ENCODE assay signal across 9 mouse cellular contexts in the genomic region with DNA sequence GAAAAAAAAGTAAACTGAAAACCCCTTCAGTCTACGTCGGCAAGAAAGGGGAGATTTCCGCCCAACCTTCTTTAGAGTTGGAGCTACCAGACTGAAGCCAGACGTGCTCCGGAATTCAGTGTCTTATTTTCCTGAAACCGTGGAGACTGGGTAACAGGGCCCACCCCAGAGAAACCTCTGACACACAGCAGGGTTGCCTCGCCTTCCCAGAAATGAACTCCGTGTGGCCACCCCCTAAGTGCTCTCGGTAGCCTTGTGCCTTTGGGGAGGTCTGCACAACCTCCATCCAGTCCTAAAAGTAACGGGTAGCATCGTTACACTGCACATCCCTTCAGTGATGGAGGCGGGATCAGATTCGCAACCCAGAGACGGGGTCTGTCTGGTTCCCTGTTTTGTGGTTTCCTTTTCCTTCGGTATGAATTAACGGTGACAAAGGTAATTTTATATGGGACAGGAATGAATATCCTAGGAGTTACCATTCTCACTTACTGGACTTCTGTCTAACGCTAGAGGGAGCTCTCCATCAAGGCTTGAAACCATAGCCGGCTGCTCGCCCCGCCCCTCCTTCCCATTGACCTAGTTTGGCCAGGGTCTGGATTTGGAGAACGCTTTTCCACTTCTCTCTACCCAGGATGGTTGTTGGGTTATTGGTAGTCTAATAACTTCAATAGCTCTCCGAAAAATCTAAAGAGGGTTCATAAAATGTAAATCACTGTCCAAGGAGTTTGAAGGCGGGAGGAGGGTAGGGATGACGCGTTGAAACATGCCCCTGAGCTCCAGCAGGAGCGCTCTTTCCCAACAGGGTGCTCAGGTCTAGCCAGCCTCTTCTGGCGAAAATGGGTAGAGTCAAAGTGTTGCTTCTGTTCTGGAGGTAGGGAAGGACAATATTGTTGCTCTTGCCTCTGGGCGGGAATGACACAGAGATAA. TPM values are rescaled to one million over a fixed set of nuclear protein-coding genes. Genes with fewer than 3 reads are reported as not detected.
A peak's percentile ranks its signal among the peaks of the same experiment; 100 is the strongest.
DNase-seq lines count a peak whose midpoint lies in the region; ATAC-seq lines count a peak whose summit lies in the region.
"Had no signal": no experiment of that assay in that cellular context is flagged by ENCODE, and none has a peak within 500 bp of the region (broad histone marks: within the 10 kb centered on the region; RNA-seq: fewer than 3 reads in every experiment).

No protein-coding gene starts in this region.

- H3K27me3 ChIP-seq in lung, embryonic 16.5 days (ENCODE audit: control insufficient read depth, insufficient read depth, low read depth, low read length) = peaks cover 17% of the 10 kb centered on the region

- peaks cover 40% of the 10 kb centered on the region for H3K4me1 ChIP-seq in lung, embryonic 16.5 days (replicated peaks; ENCODE audit: control insufficient read depth, insufficient read depth, low read length)

- H3K9me3 ChIP-seq in lung, embryonic 16.5 days (ENCODE audit: control insufficient read depth, low read length) = no peaks in the 10 kb centered on the region

- H3K4me3 ChIP-seq in lung, embryonic 16.5 days (ENCODE audit: low read length) = peak overlapping the region; percentile 53

- peak; percentile 86 for DNase-seq in ES-CJ7 (ENCODE audit: low read depth, low spot score)
- peak; percentile 91 for DNase-seq in cerebellum, adult 8-10 months
- DNase-seq in forelimb bud, embryonic 11.5 days (ENCODE audit: low read depth, low spot score) = peak; percentile 84
- peak; percentile 68 to 76 for DNase-seq in layer of hippocampus, adult 8-10 months (ENCODE audit: low spot score in 2 of 2)
- peak; percentile 76 for DNase-seq in ovary, postnatal 36 days (ENCODE audit: low spot score)
- DNase-seq in thymus, postnatal 14 days = peak; percentile 78

- peak; percentile 59 to 60 for ATAC-seq in hematopoietic stem cell, adult 5-6 weeks (replicated peaks in 1 of 2; ENCODE audit: insufficient read depth in 1 of 2, low FRiP score in 2 of 2, low TSS enrichment in 1 of 2, low read depth in 1 of 2, poor library complexity in 2 of 2, severe bottlenecking in 2 of 2)
- peak; percentile 64 for ATAC-seq in lung, embryonic 16.5 days (ENCODE audit: low read depth)

- peak overlapping the region; percentile 86 for H3K27ac ChIP-seq in lung, embryonic 16.5 days (ENCODE audit: low read length)

- 0 out of 2 replicates have a peak, but pooled peaks cover 2% of the 10 kb centered on the region for H3K36me3 ChIP-seq in lung, embryonic 16.5 days (ENCODE audit: control insufficient read depth, insufficient read depth, low read length)

- peak overlapping the region; percentile 67 for H3K9ac ChIP-seq in lung, embryonic 16.5 days (ENCODE audit: low read length)

- 3% methylated on average over 28 of the region's 28 CpGs for WGBS in lung, embryonic 16.5 days

- peak overlapping the region; percentile 96 for H3K4me2 ChIP-seq in lung, embryonic 16.5 days (ENCODE audit: low read depth, low read length)

RNA-seq across cellular contexts. Expression of gene Gm37419, which starts 6.1 kb away (rescaled TPM):
- total RNA-seq in hematopoietic stem cell, adult 5-6 weeks (2017) = not detected in 2 replicates
- not detected for total RNA-seq in layer of hippocampus, adult 8-10 months (2022)
- polyA plus RNA-seq in lung, embryonic 16.5 days (2015; fragmentation: Nextera tagmentation; extraction: Ambion mirVana) = not detected in 2 replicates
- total RNA-seq: gastrocnemius, postnatal 4 days had no signal

RNA-seq across cellular contexts. Expression of gene Bcl6, which starts 6.5 kb away (rescaled TPM):
- 5.4 and 7.1 TPM in 2 replicates for total RNA-seq in hematopoietic stem cell, adult 5-6 weeks (2017)
- total RNA-seq in layer of hippocampus, adult 8-10 months (2022) = 10 to 100 TPM; 44.9 to 51.7 (median 49.1) TPM
- 1.6 and 2.4 TPM in 2 replicates for polyA plus RNA-seq in lung, embryonic 16.5 days (2015; fragmentation: Nextera tagmentation; extraction: Ambion mirVana)

RNA-seq across cellular contexts. Expression of gene Rtp2, which starts 50.0 kb away (rescaled TPM):
- total RNA-seq in hematopoietic stem cell, adult 5-6 weeks (2017) = not detected in 2 replicates
- total RNA-seq in layer of hippocampus, adult 8-10 months (2022) = under 1 TPM; 0.30 to 0.76 (median 0.47) TPM
- polyA plus RNA-seq in lung, embryonic 16.5 days (2015; fragmentation: Nextera tagmentation; extraction: Ambion mirVana) = not detected in 2 replicates
- total RNA-seq: gastrocnemius, postnatal 4 days had no signal

Comparison
In these comparisons a context has a peak if more than half of its experiments do, and no peak if none do; other contexts are left out.
1. Peak in every context shown above with its lines: DNase-seq, ATAC-seq, H3K4me3 ChIP-seq and H3K27ac ChIP-seq.